Mouse (Mus musculus): ENCODE results near the gene Spc25. TPM values are rescaled to one million over a fixed set of nuclear protein-coding genes. Genes with fewer than 3 reads are reported as not detected.

Gene Spc25
- total and polyA plus RNA-seq, 3 experiments: 25.8 to 31.3 TPM; not detected in 1

DNA sequence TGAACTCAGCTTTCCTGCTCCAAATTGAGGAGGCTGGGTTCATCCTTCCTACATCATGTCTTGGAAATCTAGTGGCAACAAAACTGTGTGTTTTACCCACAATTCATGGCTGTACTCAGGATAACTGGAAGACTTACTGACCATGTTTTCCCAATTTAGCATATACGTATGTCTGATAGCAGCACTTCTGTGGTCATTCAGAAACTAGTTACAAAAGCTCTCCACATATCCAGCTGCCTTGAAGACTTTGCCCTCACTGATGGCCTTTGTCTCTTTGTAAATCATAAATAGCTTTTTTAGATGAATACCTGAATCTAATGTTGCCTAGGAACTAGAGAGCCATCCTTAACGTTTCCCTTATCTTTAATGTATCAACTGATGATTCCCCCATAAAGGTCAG, 24.1 kb upstream of the Spc25 start:
- Histone ChIP-seq H3K36me3 (ENCODE audit: control insufficient read depth in 1 of 2, insufficient read depth in 2 of 2, low read length in 2 of 2) (no peaks in the 10 kb centered on the region), H3K27me3 (ENCODE audit: control insufficient read depth in 1 of 2, insufficient read depth in 2 of 2, low read length in 2 of 2) (0 out of 4 replicates have a peak, but pooled peaks cover 0 to 1% of the 10 kb centered on the region in 2 experiments), H3K27ac (ENCODE audit: control insufficient read depth, low read depth, low read length) (no peak overlapping the region), H3K4me3 (ENCODE audit: control insufficient read depth in 1 of 2, insufficient read depth in 1 of 2, low read depth in 2 of 2, low read length in 2 of 2) (no peak overlapping the region), H3K79me2 (ENCODE audit: control insufficient read depth, insufficient read depth, low read length, poor library complexity) (no peaks in the 10 kb centered on the region), H3K9ac (ENCODE audit: control insufficient read depth, low read depth, low read length, poor library complexity, severe bottlenecking) (no peak overlapping the region), H3K4me1 (ENCODE audit: control insufficient read depth in 1 of 2, insufficient read depth in 2 of 2, low read length in 2 of 2) (no peaks in the 10 kb centered on the region), H3K9me3 (replicated peaks; ENCODE audit: insufficient read depth, low read length) (no peaks in the 10 kb centered on the region)
- TF ChIP-seq MAZ (IDR thresholded peaks at IDR 0.05; ENCODE audit: low read depth, low read length) (no peak), SMC3 (IDR thresholded peaks at IDR 0.05; ENCODE audit: low read depth, low read length) (no peak)
- DNase-seq (ENCODE audit: low read depth, low spot score): no peak

DNA sequence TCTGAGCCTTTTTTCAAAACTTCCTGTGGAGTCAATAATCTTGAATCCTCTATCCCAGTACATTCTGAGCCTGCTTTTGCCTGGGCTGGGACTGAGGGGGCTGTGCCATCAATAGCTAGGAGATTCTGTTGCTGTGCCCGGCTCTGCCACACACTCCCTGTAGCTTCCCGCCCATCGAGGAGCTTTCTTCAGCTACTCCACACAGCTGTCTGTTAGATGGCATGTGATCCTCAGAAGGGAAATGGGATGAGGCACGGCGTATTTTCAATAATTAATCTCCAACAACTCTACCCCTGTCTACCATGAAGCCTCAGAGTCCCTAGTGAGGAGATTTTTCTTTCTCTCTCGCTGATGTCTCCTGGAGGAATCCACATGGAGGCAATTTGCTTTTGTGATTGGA, 22.6 kb upstream of the Spc25 start:
- Histone ChIP-seq H3K27me3 (ENCODE audit: control insufficient read depth in 1 of 2, insufficient read depth in 2 of 2, low read length in 2 of 2) (no peaks in the 10 kb centered on the region), H3K4me3 (ENCODE audit: control insufficient read depth in 1 of 2, insufficient read depth in 1 of 2, low read depth in 2 of 2, low read length in 2 of 2) (no peak overlapping the region), H3K79me2 (ENCODE audit: control insufficient read depth, insufficient read depth, low read length, poor library complexity) (no peaks in the 10 kb centered on the region), H3K4me1 (ENCODE audit: control insufficient read depth in 1 of 2, insufficient read depth in 2 of 2, low read length in 2 of 2) (no peaks in the 10 kb centered on the region), H3K36me3 (ENCODE audit: control insufficient read depth in 1 of 2, insufficient read depth in 2 of 2, low read length in 2 of 2) (no peaks in the 10 kb centered on the region), H3K9me3 (replicated peaks; ENCODE audit: insufficient read depth, low read length) (no peaks in the 10 kb centered on the region), H3K27ac (ENCODE audit: control insufficient read depth, low read depth, low read length) (no peak overlapping the region), H3K9ac (ENCODE audit: control insufficient read depth, low read depth, low read length, poor library complexity, severe bottlenecking) (no peak overlapping the region)
- no peak for DNase-seq (ENCODE audit: low read depth, low spot score)
- TF ChIP-seq HCFC1 (IDR thresholded peaks at IDR 0.05; ENCODE audit: low read depth, low read length): no peak
- TF ChIP-seq USF2 (IDR thresholded peaks at IDR 0.05; ENCODE audit: borderline replicate concordance in 1 of 2, insufficient read depth in 1 of 2, low read depth in 1 of 2, low read length in 2 of 2): no peak
- TF ChIP-seq GABPA (IDR thresholded peaks at IDR 0.05; ENCODE audit: low read depth, low read length): no peak
- no peak for TF ChIP-seq CTCF (IDR thresholded peaks at IDR 0.05 in 2 of 3, conservative IDR thresholded peaks at IDR 0.05 in 1 of 3; ENCODE audit: control insufficient read depth in 1 of 3, insufficient read depth in 1 of 3, low read depth in 2 of 3, low read length in 3 of 3, poor library complexity in 1 of 3, severe bottlenecking in 1 of 3)
- no peak for TF ChIP-seq MYC (IDR thresholded peaks at IDR 0.05; ENCODE audit: low read depth, low read length)
- no peak for TF ChIP-seq CHD2 (IDR thresholded peaks at IDR 0.05; ENCODE audit: low read length)
- TF ChIP-seq ETS1 (IDR thresholded peaks at IDR 0.05; ENCODE audit: low read depth, low read length): no peak
- TF ChIP-seq ELF1 (IDR thresholded peaks at IDR 0.05; ENCODE audit: low read depth, low read length): no peak

DNA sequence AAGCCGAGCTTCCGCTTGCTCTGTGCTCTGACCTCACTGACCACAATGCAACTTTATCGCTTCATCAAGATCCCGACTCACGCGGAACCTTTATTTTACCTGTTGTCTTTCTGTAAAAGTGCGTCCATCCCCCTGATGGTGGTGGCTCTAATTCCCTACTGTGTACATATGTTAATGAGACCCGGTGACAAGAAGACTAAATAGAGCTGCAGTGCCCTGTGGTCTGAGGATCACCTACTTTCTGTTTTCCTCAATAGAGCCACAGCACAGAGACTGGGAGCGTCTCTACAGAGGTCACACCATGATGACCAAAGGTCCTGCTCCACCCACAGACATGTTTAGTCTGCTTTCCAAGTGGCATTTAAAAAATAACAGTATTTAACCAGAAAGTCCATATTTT, 20.9 kb upstream of the Spc25 start:
- no peak overlapping the region for H3K9ac ChIP-seq (ENCODE audit: control insufficient read depth, low read depth, low read length, poor library complexity, severe bottlenecking)
- TF ChIP-seq MAX (IDR thresholded peaks at IDR 0.05; ENCODE audit: low read length) (no peak), CHD2 (IDR thresholded peaks at IDR 0.05; ENCODE audit: low read length) (no peak), CHD1 (IDR thresholded peaks at IDR 0.05; ENCODE audit: low read depth, low read length) (no peak), MXI1 (IDR thresholded peaks at IDR 0.05; ENCODE audit: low read depth, low read length) (no peak), TCF12 (IDR thresholded peaks at IDR 0.05; ENCODE audit: low read depth, low read length) (no peak), ETS1 (IDR thresholded peaks at IDR 0.05; ENCODE audit: low read depth, low read length) (no peak), TBP (IDR thresholded peaks at IDR 0.05; ENCODE audit: low read depth, low read length) (no peak), NELFE (IDR thresholded peaks at IDR 0.05; ENCODE audit: low read depth, low read length) (no peak), USF2 (IDR thresholded peaks at IDR 0.05; ENCODE audit: borderline replicate concordance in 1 of 2, insufficient read depth in 1 of 2, low read depth in 1 of 2, low read length in 2 of 2) (no peak), UBTF (IDR thresholded peaks at IDR 0.05; ENCODE audit: borderline replicate concordance, insufficient read depth, low read depth, low read length) (no peak), GATA1 (IDR thresholded peaks at IDR 0.05; ENCODE audit: low read depth, low read length) (no peak), SMC3 (IDR thresholded peaks at IDR 0.05; ENCODE audit: low read depth, low read length) (no peak), RCOR1 (IDR thresholded peaks at IDR 0.05; ENCODE audit: low read depth, low read length) (no peak), EP300 (IDR thresholded peaks at IDR 0.05; ENCODE audit: low read depth in 1 of 2, low read length in 2 of 2) (no peak), RAD21 (IDR thresholded peaks at IDR 0.05; ENCODE audit: low read depth, low read length) (no peak), E2F4 (IDR thresholded peaks at IDR 0.05; ENCODE audit: borderline replicate concordance, low read depth, low read length) (no peak)
- H3K4me1 ChIP-seq (ENCODE audit: control insufficient read depth in 1 of 2, insufficient read depth in 2 of 2, low read length in 2 of 2): no peaks in the 10 kb centered on the region
- no peak for DNase-seq (ENCODE audit: low read depth, low spot score)
- no peaks in the 10 kb centered on the region for H3K36me3 ChIP-seq (ENCODE audit: control insufficient read depth in 1 of 2, insufficient read depth in 2 of 2, low read length in 2 of 2)
- no peak overlapping the region for H3K4me3 ChIP-seq (ENCODE audit: control insufficient read depth in 1 of 2, insufficient read depth in 1 of 2, low read depth in 2 of 2, low read length in 2 of 2)
- no peaks in the 10 kb centered on the region for H3K27me3 ChIP-seq (ENCODE audit: control insufficient read depth in 1 of 2, insufficient read depth in 2 of 2, low read length in 2 of 2)
- H3K27ac ChIP-seq (ENCODE audit: control insufficient read depth, low read depth, low read length): no peak overlapping the region
- H3K9me3 ChIP-seq (replicated peaks; ENCODE audit: insufficient read depth, low read length): no peaks in the 10 kb centered on the region
- no peaks in the 10 kb centered on the region for H3K79me2 ChIP-seq (ENCODE audit: control insufficient read depth, insufficient read depth, low read length, poor library complexity)

Data from MEL (cell line).